Mouse (Mus musculus): ENCODE data around the gene Sox5. TPM values are rescaled to one million over a fixed set of nuclear protein-coding genes. Genes with fewer than 3 reads are reported as not detected.

The Sox5 gene
- polyA plus RNA-seq, 1 experiment from 2014 or later: 17.2 TPM

GRCm38 (mm10) chr6:144480648-144481528 is 300.9 kb downstream of the Sox5 start:
- WGBS: 28% methylated on average over 5 of the region's 5 CpGs

GRCm38 (mm10) chr6:144479861-144480260 is 301.9 kb downstream of the Sox5 start:
- Histone ChIP-seq H3K4me3 (ENCODE audit: low read depth, low read length) (no peak overlapping the region), H3K9me3 (ENCODE audit: control insufficient read depth, low read length) (no peaks in the 10 kb centered on the region), H3K27ac (ENCODE audit: low read depth) (no peak overlapping the region), H3K27me3 (replicated peaks; ENCODE audit: control insufficient read depth, insufficient read depth, low read length) (no peaks in the 10 kb centered on the region), H3K36me3 (ENCODE audit: control insufficient read depth, insufficient read depth, low read length) (no peaks in the 10 kb centered on the region), H3K9ac (ENCODE audit: low read length) (no peak overlapping the region), H3K4me1 (replicated peaks; ENCODE audit: control insufficient read depth, insufficient read depth, low read length) (no peaks in the 10 kb centered on the region), H3K4me2 (ENCODE audit: low read length) (no peak overlapping the region)
- WGBS: 63% methylated on average over 4 of the region's 4 CpGs
- no peak for DNase-seq (ENCODE audit: low spot score)
- no peak for ATAC-seq (replicated peaks; ENCODE audit: low FRiP score, low TSS enrichment, low read depth)

More at GRCm38 (mm10) chr6:144480648-144481528, 300.9 kb downstream of the Sox5 start:
- Histone ChIP-seq H3K36me3 (ENCODE audit: control insufficient read depth, insufficient read depth, low read length) (no peaks in the 10 kb centered on the region), H3K9ac (ENCODE audit: low read length) (no peak overlapping the region), H3K4me1 (replicated peaks; ENCODE audit: control insufficient read depth, insufficient read depth, low read length) (no peaks in the 10 kb centered on the region), H3K27ac (ENCODE audit: low read depth) (no peak overlapping the region), H3K4me3 (ENCODE audit: low read depth, low read length) (no peak overlapping the region), H3K27me3 (replicated peaks; ENCODE audit: control insufficient read depth, insufficient read depth, low read length) (no peaks in the 10 kb centered on the region), H3K4me2 (ENCODE audit: low read length) (no peak overlapping the region), H3K9me3 (ENCODE audit: control insufficient read depth, low read length) (no peaks in the 10 kb centered on the region)
- ATAC-seq (replicated peaks; ENCODE audit: low FRiP score, low TSS enrichment, low read depth): no peak; the same call in 1 of the 2 replicates
- no peak for DNase-seq (ENCODE audit: low spot score)

- H3K4me3 ChIP-seq (ENCODE audit: low read depth, low read length): no peak overlapping the region
- no peaks in the 10 kb centered on the region for H3K27me3 ChIP-seq (replicated peaks; ENCODE audit: control insufficient read depth, insufficient read depth, low read length)
- ATAC-seq (replicated peaks; ENCODE audit: low FRiP score, low TSS enrichment, low read depth): no peak
- no peaks in the 10 kb centered on the region for H3K9me3 ChIP-seq (ENCODE audit: control insufficient read depth, low read length)
- no peak overlapping the region for H3K4me2 ChIP-seq (ENCODE audit: low read length)
- no peaks in the 10 kb centered on the region for H3K36me3 ChIP-seq (ENCODE audit: control insufficient read depth, insufficient read depth, low read length)
- no peak for DNase-seq (ENCODE audit: low spot score)
- H3K27ac ChIP-seq (ENCODE audit: low read depth): no peak overlapping the region
- H3K4me1 ChIP-seq (replicated peaks; ENCODE audit: control insufficient read depth, insufficient read depth, low read length): no peaks in the 10 kb centered on the region; the same call in 1 of the 2 replicates
- no peak overlapping the region for H3K9ac ChIP-seq (ENCODE audit: low read length)
- WGBS: 70% methylated on average over 16 of the region's 16 CpGs
These were observed 304.3 kb downstream of the Sox5 start for GRCm38 (mm10) chr6:144477287-144478064.

GRCm38 (mm10) chr6:144473437-144473836 is 308.3 kb downstream of the Sox5 start:
- 84% methylated on average over 7 of the region's 7 CpGs for WGBS

GRCm38 (mm10) chr6:144472089-144472900 is 309.5 kb downstream of the Sox5 start:
- Histone ChIP-seq H3K36me3 (ENCODE audit: control insufficient read depth, insufficient read depth, low read length) (no peaks in the 10 kb centered on the region), H3K4me1 (replicated peaks; ENCODE audit: control insufficient read depth, insufficient read depth, low read length) (no peaks in the 10 kb centered on the region; the same call in 1 of the 2 replicates), H3K4me2 (ENCODE audit: low read length) (no peak overlapping the region), H3K4me3 (ENCODE audit: low read depth, low read length) (no peak overlapping the region), H3K27ac (ENCODE audit: low read depth) (no peak overlapping the region), H3K9ac (ENCODE audit: low read length) (no peak overlapping the region), H3K27me3 (replicated peaks; ENCODE audit: control insufficient read depth, insufficient read depth, low read length) (no peaks in the 10 kb centered on the region), H3K9me3 (ENCODE audit: control insufficient read depth, low read length) (no peaks in the 10 kb centered on the region)
- DNase-seq (ENCODE audit: low spot score) (no peak), ATAC-seq (replicated peaks; ENCODE audit: low FRiP score, low TSS enrichment, low read depth) (no peak)
- WGBS: 34% methylated on average over 14 of the region's 14 CpGs

More at GRCm38 (mm10) chr6:144473437-144473836, 308.3 kb downstream of the Sox5 start:
- no peak overlapping the region for H3K4me2 ChIP-seq (ENCODE audit: low read length)
- H3K36me3 ChIP-seq (ENCODE audit: control insufficient read depth, insufficient read depth, low read length): no peaks in the 10 kb centered on the region
- no peaks in the 10 kb centered on the region; the same call in 1 of the 2 replicates for H3K4me1 ChIP-seq (replicated peaks; ENCODE audit: control insufficient read depth, insufficient read depth, low read length)
- no peak for ATAC-seq (replicated peaks; ENCODE audit: low FRiP score, low TSS enrichment, low read depth)
- H3K27me3 ChIP-seq (replicated peaks; ENCODE audit: control insufficient read depth, insufficient read depth, low read length): no peaks in the 10 kb centered on the region
- no peak overlapping the region for H3K27ac ChIP-seq (ENCODE audit: low read depth)
- H3K9me3 ChIP-seq (ENCODE audit: control insufficient read depth, low read length): no peaks in the 10 kb centered on the region
- H3K9ac ChIP-seq (ENCODE audit: low read length): no peak overlapping the region
- DNase-seq (ENCODE audit: low spot score): no peak
- H3K4me3 ChIP-seq (ENCODE audit: low read depth, low read length): no peak overlapping the region

- H3K27ac ChIP-seq (ENCODE audit: low read depth): no peak overlapping the region
- H3K9me3 ChIP-seq (ENCODE audit: control insufficient read depth, low read length): no peaks in the 10 kb centered on the region
- no peak overlapping the region for H3K9ac ChIP-seq (ENCODE audit: low read length)
- WGBS: 50% methylated on average over 15 of the region's 15 CpGs
- H3K36me3 ChIP-seq (ENCODE audit: control insufficient read depth, insufficient read depth, low read length): no peaks in the 10 kb centered on the region
- H3K4me2 ChIP-seq (ENCODE audit: low read length): no peak overlapping the region
- H3K4me3 ChIP-seq (ENCODE audit: low read depth, low read length): no peak overlapping the region
- no peaks in the 10 kb centered on the region for H3K27me3 ChIP-seq (replicated peaks; ENCODE audit: control insufficient read depth, insufficient read depth, low read length)
- no peaks in the 10 kb centered on the region for H3K4me1 ChIP-seq (replicated peaks; ENCODE audit: control insufficient read depth, insufficient read depth, low read length)
- no peak for DNase-seq (ENCODE audit: low spot score)
- no peak for ATAC-seq (replicated peaks; ENCODE audit: low FRiP score, low TSS enrichment, low read depth)
These were observed 315.1 kb downstream of the Sox5 start for GRCm38 (mm10) chr6:144466711-144467110.

GRCm38 (mm10) chr6:144463691-144464090 is 318.1 kb downstream of the Sox5 start:
- Histone ChIP-seq H3K4me3 (ENCODE audit: low read depth, low read length) (no peak overlapping the region), H3K9me3 (ENCODE audit: control insufficient read depth, low read length) (no peaks in the 10 kb centered on the region), H3K4me2 (ENCODE audit: low read length) (no peak overlapping the region), H3K4me1 (replicated peaks; ENCODE audit: control insufficient read depth, insufficient read depth, low read length) (no peaks in the 10 kb centered on the region), H3K36me3 (ENCODE audit: control insufficient read depth, insufficient read depth, low read length) (no peaks in the 10 kb centered on the region), H3K27ac (ENCODE audit: low read depth) (no peak overlapping the region), H3K9ac (ENCODE audit: low read length) (no peak overlapping the region), H3K27me3 (replicated peaks; ENCODE audit: control insufficient read depth, insufficient read depth, low read length) (no peaks in the 10 kb centered on the region)
- no peak for DNase-seq (ENCODE audit: low spot score)
- no peak for ATAC-seq (replicated peaks; ENCODE audit: low FRiP score, low TSS enrichment, low read depth)
- 77% methylated on average over 6 of the region's 6 CpGs for WGBS

GRCm38 (mm10) chr6:144463274-144463673 is 318.5 kb downstream of the Sox5 start:
- no peaks in the 10 kb centered on the region for H3K4me1 ChIP-seq (replicated peaks; ENCODE audit: control insufficient read depth, insufficient read depth, low read length)
- DNase-seq (ENCODE audit: low spot score) (no peak), ATAC-seq (replicated peaks; ENCODE audit: low FRiP score, low TSS enrichment, low read depth) (no peak)
- no peaks in the 10 kb centered on the region for H3K36me3 ChIP-seq (ENCODE audit: control insufficient read depth, insufficient read depth, low read length)
- H3K4me2 ChIP-seq (ENCODE audit: low read length): no peak overlapping the region
- WGBS: 90% methylated on average over 5 of the region's 5 CpGs
- no peak overlapping the region for H3K9ac ChIP-seq (ENCODE audit: low read length)
- H3K9me3 ChIP-seq (ENCODE audit: control insufficient read depth, low read length): no peaks in the 10 kb centered on the region
- no peak overlapping the region for H3K27ac ChIP-seq (ENCODE audit: low read depth)
- H3K27me3 ChIP-seq (replicated peaks; ENCODE audit: control insufficient read depth, insufficient read depth, low read length): no peaks in the 10 kb centered on the region
- no peak overlapping the region for H3K4me3 ChIP-seq (ENCODE audit: low read depth, low read length)

All from intestine, embryonic 14.5 days (tissue).